Mouse (Mus musculus): ENCODE data around the gene Mrps16.

The Mrps16 gene

DNA sequence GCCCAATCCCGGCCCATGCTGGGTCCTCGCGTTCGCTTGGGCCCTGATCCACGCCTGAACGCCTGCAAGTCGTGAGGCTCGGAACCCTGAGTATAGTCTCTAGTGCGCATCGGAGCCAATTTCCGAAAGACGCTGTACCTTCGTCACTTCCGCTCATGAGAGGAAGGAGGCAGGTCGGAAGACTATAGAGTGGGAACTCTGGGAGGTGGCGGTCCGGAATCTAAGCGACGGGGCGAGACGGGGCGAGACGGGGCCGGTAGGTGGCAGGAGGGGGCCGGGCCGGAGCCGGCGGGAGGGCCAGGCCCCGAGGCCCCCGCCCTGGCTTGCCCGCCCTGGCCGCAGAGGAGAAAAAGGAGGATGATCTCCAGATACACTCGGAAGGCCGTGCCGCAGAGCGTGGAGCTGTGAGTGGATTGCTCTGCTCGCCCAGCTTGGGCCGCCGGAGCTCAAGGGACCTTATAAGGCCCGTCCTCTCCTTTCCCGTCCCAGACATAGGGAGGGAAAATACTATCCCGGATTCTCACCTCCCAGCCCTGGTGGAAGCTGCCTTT, 45.4 kb downstream of the Mrps16 start, which contains the start of the genes Ecd and Fam149b:
Ecd (minus strand) TSS at position 131 of the 551 bp plus-strand sequence.
Fam149b (plus strand) TSS at position 172 of the 551 bp plus-strand sequence.
- DNase-seq, result peak; percentile 88

DNA sequence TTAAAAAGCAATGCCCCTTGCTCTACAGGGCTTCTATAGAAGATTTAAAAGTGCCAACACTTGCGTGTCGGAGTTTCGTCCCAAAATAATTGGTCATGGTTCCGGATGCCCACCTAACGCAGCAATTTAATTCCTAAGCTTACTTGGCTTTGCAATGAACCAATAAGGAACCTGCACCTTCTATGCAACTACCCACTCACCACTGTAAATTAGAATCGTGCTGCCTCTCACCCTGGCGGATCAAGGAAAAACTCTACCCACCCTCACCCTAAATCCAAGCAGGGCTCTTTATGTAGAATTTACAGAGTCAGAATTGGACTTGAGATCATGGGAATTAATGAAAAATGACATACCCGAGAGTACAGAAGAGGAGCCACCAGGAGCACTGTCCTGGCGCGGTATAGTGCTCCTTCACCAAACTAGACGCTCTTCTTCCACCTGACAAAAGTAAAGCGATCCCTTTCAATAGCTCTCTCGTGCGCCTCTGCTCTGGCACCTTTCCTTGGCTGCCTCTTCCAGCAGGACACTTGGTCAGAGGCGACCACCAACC, 45.9 kb downstream of the Mrps16 start:
- DNase-seq, result no peak

DNA sequence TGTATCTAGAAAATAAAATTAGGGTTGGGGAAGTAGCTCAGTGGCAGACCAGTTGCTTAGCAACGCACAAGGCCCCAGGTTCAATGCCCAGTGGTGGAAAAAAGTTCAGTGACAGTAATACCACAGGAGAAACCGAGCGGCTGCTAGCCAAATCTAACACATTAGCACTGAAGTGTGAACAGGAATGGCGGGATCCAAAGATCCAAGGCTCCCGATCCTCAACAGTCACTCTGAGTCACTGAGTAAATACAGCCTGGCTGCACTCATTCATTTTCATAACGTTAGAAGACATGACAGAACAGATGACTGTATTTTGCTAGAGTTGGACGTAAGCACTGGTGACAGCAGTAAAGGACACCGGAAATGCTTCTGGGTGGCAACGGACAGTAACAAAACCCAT, 47.5 kb downstream of the Mrps16 start:
- no peak for DNase-seq

DNA sequence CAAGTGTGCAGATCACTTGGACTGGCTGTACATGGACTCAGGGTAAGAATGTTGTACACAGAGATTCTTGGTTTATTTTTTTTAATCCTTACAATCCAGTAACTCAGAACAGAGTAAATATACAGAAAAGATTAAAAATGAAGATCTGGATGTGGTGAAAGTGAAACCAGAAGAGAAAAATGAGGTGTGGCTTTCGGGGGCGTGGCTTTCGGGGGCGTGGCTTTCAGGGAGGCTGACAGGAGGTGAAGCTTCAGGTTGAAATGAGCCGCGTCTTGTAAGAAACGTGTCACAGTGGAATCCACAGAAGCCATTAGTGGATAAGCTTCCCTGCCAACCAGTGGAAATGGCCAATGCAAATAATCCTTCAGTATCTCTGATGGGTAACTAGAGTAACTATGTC, 52.6 kb downstream of the Mrps16 start:
- DNase-seq, result no peak

DNA sequence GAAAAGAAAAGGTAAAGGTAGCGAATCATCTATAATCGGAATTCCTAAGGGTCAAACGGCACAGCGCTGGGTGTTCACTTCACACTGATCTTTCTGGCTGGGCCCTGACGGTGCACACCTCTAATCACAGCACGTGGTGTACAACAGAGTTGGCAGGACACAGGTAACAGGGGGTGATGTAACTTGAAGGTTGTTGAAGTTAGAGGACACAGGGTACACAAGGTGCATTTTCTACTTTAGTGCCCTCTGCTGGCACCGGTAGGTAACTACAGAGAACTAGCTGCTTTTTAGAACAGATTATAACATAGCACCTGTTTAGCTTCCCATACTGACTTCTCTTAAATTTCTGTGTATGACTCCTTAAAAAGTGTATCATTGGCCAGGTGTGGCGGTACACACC, 53.3 kb downstream of the Mrps16 start:
- DNase-seq, result no peak

DNA sequence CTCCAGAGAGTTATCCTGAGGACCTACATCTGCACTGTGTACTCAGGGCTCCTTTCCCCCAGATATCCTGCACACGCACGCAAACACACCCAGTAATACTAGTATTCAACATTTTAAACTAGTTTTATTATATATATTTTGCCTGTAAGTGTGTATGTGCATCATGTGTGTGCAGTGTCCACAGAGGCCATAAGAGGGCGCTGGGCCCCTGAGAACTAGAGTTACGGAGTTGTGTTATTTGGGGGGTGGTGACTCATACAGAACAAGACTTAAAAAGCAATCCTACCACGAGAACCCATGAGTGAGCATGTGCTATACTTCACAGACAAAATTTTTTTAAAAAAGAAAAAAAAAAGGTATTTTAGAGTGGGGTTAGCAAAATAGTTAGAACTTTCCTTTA, 54.0 kb downstream of the Mrps16 start:
- DNase-seq, result no peak

Measured in right cerebral cortex, postnatal 25 days (tissue).